Mouse (Mus musculus) G1E (cell line): ENCODE results near the gene Col9a3.

Experiments
- CTCF ChIP-seq: IDR thresholded peaks from 2 replicates; pipeline ENCODE4 v1.5.1; 2012; ENCODE audit warnings: low read depth, low read length, inconsistent platforms, mixed read lengths
- GATA1 ChIP-seq: IDR thresholded peaks from 2 replicates; pipeline ENCODE4 v1.6.1; 2012; ENCODE audit warnings: borderline replicate concordance, low read length, inconsistent platforms, mixed read lengths
- GATA2 ChIP-seq: IDR thresholded peaks from 2 replicates; pipeline ENCODE4 v1.6.1; 2012; ENCODE audit warnings: low read depth, low read length, inconsistent platforms, borderline replicate concordance
- POLR2AphosphoS5 ChIP-seq: IDR thresholded peaks from 2 replicates; pipeline ENCODE4 v1.6.1; 2012; ENCODE audit warnings: low read depth, low read length, inconsistent platforms; ENCODE audit not compliant: insufficient replicate concordance
- TAL1 ChIP-seq: conservative IDR thresholded peaks from 2 replicates; pipeline ENCODE4 v1.6.1; 2012; ENCODE audit warnings: low read depth, low read length, inconsistent platforms, mixed read lengths

DNA sequence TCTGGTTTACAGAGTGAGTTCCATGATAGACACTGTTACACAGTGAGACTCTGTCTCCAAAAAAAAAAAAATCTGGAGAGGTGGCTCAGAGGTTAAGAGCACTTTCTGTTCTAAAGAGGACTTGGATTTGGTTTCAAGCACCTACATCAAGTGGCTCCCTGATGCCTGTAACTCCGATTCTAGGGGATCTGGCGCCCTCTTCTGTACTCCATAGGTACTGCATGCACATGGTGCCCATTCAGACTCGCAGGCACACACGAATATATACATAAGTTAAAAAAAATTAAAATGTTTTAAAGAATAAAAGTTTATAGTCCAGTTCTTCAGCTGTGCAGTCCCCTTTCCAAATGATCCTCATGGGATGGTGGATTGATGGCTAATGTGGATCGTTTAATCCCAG, 37.3 kb upstream of the Col9a3 start:
- TF ChIP-seq POLR2AphosphoS5: no peak
- peak; percentile 61 for TF ChIP-seq CTCF
- TF ChIP-seq TAL1: no peak
- no peak for TF ChIP-seq GATA1
- TF ChIP-seq GATA2: no peak
